Mouse (Mus musculus): Measurements from ENCODE around the gene Ifrd2. TPM values are rescaled to one million over a fixed set of nuclear protein-coding genes. Genes with fewer than 3 reads are reported as not detected.

Gene Ifrd2
- total RNA-seq, 4 experiments from 2014 or later: 51.3 to 56.2 (median 54.0) TPM

- DNase-seq (ENCODE audit: low spot score in 2 of 2): no peak
These were observed 32.1 kb downstream of the Ifrd2 start for GRCm38 (mm10) chr9:107619546-107619879.

DNA sequence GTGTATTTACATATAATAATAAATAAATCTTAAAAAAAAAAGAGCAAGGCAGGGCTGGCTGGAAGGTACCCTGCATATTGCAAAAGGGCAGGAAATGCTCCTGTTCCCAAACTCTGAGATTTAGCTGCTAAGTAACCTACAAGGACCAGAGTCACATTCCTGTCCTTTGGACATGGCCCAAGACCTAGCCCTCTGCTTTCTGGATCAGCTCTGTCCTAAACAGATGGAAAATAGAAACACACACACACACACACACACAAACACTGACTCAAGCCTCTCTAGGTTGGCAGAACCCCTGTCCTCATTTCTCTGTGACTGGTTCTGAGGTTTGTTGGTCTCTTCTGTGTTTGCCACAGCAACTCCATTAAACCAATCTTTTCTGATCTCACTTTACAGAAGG is 33.5 kb downstream of the Ifrd2 start:
- DNase-seq (ENCODE audit: low spot score in 2 of 2): no peak

DNA sequence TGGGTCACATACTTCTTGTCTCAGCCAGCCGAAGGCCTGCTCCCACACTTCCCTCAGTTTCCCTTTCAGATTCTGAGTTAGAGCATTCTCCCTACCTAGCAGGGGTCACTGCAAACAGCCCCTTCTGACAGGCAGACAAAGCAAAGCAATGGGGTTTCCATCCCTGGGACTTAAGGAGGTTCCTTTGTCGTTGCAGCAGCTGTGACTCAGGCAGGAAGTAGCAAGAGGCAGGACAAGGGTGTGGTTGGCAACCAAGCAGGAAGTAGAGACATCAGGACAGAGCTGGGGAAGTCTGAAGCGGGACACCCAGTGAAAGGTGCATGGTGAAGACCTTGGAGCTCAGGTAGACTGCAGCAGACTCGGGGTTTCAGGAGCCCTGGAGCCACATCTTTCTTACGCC is 37.1 kb downstream of the Ifrd2 start:
- DNase-seq (ENCODE audit: low spot score in 2 of 2): no peak

- DNase-seq (ENCODE audit: low spot score in 2 of 2): no peak
These were observed 37.5 kb downstream of the Ifrd2 start for GRCm38 (mm10) chr9:107624951-107625350.

- DNase-seq (ENCODE audit: low spot score in 2 of 2): no peak
These were observed 38.1 kb downstream of the Ifrd2 start for GRCm38 (mm10) chr9:107625351-107626128.

DNA sequence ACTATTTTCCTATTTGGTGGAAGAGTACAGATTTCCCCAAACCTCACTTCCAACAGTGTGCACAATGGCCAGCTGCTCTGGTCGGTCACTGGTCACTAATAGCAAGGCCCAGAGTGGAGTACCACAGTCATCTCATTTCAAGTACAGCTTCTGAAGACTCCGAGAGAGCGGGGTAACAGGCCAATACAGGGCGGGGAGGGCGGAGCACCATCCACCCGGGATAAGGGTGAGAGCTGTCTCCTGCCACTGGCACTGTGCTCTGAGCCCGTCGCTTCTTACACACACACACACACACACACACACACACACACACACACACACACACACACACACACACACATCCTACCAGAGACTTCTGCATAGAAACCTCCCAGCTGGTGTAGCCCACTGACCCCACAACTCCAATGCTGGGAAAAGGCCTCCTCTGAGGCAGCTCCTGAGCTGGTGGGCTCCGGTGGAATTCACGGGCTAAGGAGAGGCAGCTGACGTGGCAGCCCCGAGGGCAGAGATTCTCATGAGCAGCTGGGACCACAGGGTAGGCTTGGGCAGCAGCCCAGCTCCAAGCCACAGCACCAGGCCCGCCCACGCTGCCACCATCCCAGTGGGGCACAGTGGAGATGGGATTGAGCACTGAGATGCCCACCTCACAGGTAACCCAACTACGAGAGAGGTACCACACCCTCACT is 38.9 kb downstream of the Ifrd2 start:
- no peak for DNase-seq (ENCODE audit: low spot score in 2 of 2)

DNA sequence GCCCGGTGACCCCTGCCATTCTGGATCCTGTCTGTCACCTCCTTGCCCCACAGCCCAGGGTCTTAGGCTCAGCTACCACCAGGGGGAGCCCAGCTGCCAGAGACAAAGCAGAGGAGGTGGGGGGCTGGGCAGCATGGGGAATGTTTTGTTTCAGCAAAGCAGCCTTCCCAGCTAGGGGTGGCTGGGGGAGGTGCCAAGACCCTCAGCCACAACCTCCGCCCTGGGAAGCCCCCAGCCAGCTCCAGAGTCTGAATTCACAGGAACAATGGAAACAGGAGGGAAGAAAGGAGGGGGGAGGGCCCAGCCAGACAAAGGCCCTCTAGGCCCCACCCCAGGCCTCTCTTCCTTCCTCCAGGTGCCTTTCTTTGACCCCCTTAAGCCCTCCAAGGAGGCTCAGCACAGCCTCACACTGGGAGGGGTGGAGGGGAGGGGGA is 39.4 kb downstream of the Ifrd2 start:
- peak; percentile 62 to 70 for DNase-seq (ENCODE audit: low spot score in 2 of 2)

DNA sequence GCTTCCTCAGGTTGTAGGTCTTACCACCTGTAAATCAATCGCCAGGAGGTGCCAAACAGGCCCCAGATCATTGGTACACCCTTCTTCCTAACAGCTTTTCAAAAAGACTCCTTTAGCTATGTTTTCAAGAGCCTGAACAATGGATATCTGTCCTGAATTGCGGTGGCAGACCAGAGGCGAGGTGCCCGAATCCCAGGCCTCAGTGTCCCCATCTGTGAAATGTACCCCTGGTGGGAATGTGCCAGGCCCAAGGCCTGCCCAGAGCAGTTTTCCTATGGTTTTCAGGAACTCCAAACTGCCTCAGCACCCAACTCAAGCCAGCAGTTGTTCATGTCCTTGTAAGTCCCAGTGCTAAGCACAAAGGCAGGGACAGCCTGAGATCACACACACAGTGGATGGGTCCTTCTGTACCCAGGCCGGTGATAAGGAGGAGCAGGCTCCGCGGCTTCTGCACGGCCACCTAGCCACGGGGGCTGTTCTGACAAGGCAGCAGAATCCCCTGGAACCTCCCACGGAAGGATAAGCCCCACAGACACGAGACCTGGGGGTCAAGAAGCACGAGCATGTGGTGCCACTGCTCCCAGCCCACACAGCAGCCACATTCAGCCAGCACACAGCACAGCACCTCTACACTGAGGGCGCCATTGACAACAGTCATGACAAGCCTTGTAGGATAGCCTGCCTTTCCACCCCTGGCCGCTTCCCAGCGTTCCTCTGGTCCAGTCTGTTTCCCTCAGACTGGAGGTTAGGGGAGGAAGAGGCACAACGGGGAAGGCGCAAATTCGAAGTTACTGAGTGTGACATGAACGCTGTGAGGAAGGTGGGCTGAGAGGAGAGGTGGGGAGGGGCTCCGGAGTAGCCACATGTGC is 40.2 kb downstream of the Ifrd2 start:
- DNase-seq (ENCODE audit: low spot score in 2 of 2): no peak

GRCm38 (mm10) chr9:107628721-107629410 is 41.4 kb downstream of the Ifrd2 start:
- no peak for DNase-seq (ENCODE audit: low spot score in 2 of 2)

- DNase-seq (ENCODE audit: low spot score in 2 of 2): no peak
These were observed 41.9 kb downstream of the Ifrd2 start for GRCm38 (mm10) chr9:107629411-107629730.

- DNase-seq (ENCODE audit: low spot score in 2 of 2): no peak
These were observed 42.5 kb downstream of the Ifrd2 start for GRCm38 (mm10) chr9:107629901-107630425.

DNA sequence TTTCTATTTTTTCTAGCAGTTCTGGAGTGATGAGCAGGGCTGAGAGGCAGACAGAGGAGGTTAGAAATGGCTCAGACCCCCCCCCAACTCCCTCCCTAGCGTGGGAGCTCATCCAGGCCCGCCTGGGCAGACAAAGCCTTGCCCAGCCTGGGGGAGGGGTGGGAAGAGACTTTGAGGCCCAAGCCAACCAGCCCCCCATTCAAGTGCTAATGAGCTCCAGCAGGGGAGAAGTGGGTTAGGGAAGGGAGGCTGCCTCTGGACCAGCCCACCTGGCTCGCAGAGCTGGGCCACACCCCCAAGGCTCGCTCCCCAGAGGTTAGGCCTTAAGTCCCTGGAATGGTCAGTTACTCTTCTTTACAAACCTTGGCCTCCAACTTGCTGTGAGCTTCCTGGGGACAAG is 43.1 kb downstream of the Ifrd2 start:
- no peak for DNase-seq (ENCODE audit: low spot score in 2 of 2)

DNA sequence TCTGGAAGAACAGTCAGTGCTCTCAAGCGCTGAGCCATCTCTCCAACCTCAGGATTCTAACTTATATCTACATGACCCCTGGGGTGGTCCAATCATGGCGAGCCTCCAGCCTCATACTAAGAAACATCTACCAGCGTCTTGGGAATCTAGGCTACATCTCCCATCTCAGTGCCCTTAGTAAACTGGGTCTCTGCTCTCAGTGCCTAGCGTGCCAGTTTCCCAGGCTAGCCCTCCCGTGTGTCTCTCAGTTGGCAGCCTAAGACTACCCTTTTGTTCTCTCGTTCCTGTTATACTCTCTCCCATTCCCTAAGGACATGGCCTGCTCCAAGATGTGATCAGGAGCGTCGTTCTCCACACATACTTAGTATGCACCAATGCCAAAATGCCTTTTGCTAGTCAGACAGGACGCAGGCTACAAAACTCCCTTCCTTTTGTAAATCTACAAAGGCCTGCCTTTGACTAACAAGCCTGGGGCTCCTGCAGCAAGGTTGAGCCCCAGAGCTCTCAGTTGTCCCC is 43.9 kb downstream of the Ifrd2 start:
- no peak for DNase-seq (ENCODE audit: low spot score in 2 of 2)

GRCm38 (mm10) chr9:107631861-107632260 is 44.4 kb downstream of the Ifrd2 start:
- DNase-seq (ENCODE audit: low spot score in 2 of 2): no peak

- no peak for DNase-seq (ENCODE audit: low spot score in 2 of 2)
These were observed 45.0 kb downstream of the Ifrd2 start for GRCm38 (mm10) chr9:107632478-107632877.

DNA sequence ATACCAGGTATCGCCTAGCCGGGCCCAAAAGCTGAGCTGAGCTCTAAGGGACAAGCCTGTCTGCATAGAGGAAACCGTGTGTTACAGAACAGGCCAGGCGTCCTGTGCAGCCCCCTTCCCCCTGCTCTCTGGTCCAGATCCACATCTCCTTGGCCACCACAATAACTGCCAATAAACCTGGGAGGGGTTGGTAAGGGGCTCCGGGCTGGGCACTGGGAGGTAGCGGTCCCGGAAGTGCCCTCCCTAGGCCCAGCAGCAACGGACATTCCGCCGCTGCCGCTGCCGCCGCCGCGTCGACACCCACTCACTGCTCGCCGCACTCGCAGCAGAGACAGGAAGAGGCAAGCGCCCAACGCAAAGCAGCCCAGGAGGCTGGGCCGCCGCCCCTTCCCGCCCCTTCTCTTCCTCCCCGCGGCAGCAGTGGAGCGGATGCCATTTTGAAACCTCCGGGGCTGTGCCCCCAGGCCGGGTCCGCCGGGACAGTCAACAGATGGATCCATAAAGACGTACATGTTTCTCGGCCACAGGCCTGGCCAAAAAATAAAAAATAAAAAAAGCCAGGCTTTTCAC is 45.7 kb downstream of the Ifrd2 start:
- peak; percentile 67 to 69 for DNase-seq (ENCODE audit: low spot score in 2 of 2)

GRCm38 (mm10) chr9:107633661-107634405 is 46.4 kb downstream of the Ifrd2 start:
- no peak for DNase-seq (ENCODE audit: low spot score in 2 of 2)

DNA sequence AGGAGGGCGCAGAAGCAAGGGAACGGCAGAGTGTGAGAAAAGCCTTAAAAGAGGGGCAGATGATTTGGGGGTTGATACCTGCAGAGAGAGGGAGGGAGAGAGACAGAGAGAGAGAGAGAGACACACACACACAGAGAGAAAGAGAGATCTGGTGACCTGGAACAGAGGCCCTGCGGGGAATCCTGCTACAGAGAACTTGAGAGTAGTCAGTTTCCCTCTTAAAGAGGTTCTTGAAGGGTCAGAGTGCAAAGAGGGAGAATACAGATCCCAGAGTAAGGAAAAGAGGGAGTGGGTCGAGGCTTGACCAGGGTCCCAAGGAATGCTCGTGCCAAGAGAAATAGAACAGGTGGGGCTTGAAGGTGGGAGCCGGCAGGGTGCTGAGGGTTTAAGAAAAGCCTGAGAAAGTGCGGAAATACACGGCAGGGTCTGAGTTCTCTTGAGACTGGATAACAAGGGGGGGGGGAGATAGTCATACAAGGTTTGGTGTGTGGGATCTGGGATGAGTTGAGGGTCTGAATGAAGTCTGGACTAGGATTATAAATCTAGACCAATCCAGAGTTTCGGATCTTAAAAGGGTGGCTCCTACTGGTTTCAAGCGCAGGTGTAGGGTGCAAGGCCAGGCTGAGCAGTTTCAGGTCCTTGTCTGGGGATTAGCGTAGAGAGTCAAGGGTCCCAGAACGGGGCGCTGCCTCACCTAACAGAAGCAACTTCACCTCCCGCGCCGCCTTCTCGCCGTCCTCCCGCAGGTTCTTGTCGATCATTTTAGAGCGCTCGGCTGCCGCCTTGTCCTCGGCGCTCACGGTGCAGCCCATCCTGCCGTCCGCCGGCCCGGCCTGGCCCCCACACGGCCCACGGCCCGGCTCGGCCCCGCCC is 47.2 kb downstream of the Ifrd2 start:
- DNase-seq (ENCODE audit: low spot score in 2 of 2): no peak
